Mouse (Mus musculus): ENCODE data around the gene Coro2a. TPM values are rescaled to one million over a fixed set of nuclear protein-coding genes. Genes with fewer than 3 reads are reported as not detected.

The Coro2a gene
- polyA plus RNA-seq, 1 experiment from 2014 or later = 0.27 TPM

DNA sequence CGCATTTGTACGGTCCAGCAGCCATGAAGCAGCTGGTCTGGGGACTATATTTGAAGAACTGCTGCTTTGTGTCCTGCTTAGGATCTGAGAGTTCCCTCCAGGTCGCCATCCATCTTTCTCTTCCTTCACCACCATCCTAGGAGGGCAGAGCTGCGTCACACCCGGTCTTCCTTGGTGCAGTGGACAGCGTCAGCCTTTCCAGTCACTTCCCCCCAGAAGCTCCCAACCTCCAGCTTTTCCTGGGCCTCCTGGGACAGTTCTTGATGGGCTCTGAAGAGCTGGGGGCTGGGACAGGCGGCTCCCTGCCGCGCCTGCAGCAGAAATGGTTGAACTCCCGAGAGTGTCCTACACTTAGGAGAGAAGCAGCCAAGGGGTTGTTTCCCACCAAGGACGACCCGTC, 27.2 kb downstream of the Coro2a start:
- no peak for ATAC-seq (ENCODE audit: insufficient number of reproducible peaks, insufficient read depth, low FRiP score, low read depth)
- Histone ChIP-seq H3K27me3 (ENCODE audit: control insufficient read depth, insufficient read depth, low read length) (no peaks in the 10 kb centered on the region), H3K9ac (ENCODE audit: low read length) (no peak overlapping the region), H3K4me1 (ENCODE audit: control insufficient read depth in 2 of 2, insufficient read depth in 2 of 2, low read length in 2 of 2) (no peaks in the 10 kb centered on the region), H3K9me3 (ENCODE audit: control insufficient read depth, low read length) (no peaks in the 10 kb centered on the region), H3K4me3 (ENCODE audit: control insufficient read depth in 1 of 2, insufficient read depth in 1 of 2, low read depth in 1 of 2, low read length in 2 of 2) (no peak overlapping the region), H3K4me2 (ENCODE audit: low read length) (no peak overlapping the region), H3K27ac (replicated peaks in 1 of 2; ENCODE audit: control insufficient read depth in 1 of 2, insufficient read depth in 1 of 2, low read depth in 2 of 2, low read length in 2 of 2) (no peak overlapping the region), H3K36me3 (ENCODE audit: control insufficient read depth, insufficient read depth, low read length) (no peaks in the 10 kb centered on the region)
- 48% methylated on average over 10 of the region's 12 CpGs for WGBS

DNA sequence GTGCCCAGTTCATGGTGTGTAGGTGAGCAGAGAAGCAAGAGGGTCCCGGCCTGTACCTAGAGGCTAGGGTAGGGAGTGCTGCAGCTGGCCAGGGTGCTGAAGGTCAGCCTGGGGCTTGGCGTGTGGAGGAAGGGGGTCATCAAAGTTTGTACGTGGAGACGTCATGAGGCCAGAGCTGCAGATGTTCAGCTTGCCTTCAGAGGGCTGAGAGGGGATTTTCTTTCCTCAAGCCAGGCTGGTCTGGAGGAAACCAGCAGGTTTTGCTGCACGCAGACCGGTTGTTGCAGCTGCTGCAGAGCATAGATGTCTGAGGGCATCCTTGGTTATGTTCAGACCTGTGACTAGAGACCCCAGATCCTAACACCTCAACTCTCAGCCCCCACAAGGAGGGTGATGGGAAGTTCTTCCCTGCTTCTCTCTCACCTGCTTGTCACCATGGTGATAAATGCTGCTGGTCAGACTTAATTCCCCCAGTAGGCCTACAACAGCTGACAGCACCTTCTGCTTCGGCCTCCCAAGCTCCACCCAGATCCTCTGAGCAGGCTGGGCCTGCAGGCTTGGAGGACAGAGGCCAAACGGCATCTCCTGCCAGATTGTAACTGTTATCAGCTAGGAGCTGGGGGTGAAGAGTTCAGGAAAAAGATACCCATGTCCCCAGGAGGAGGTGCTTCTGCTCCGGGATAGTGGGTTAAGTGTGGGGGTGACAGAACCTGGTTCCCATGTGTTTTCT, 27.8 kb downstream of the Coro2a start:
- no peaks in the 10 kb centered on the region for H3K27me3 ChIP-seq (ENCODE audit: control insufficient read depth, insufficient read depth, low read length)
- H3K4me1 ChIP-seq (ENCODE audit: control insufficient read depth in 2 of 2, insufficient read depth in 2 of 2, low read length in 2 of 2) = no peaks in the 10 kb centered on the region
- no peak overlapping the region for H3K4me3 ChIP-seq (ENCODE audit: control insufficient read depth in 1 of 2, insufficient read depth in 1 of 2, low read depth in 1 of 2, low read length in 2 of 2)
- no peak overlapping the region for H3K9ac ChIP-seq (ENCODE audit: low read length)
- no peak for ATAC-seq (ENCODE audit: insufficient number of reproducible peaks, insufficient read depth, low FRiP score, low read depth)
- no peak overlapping the region for H3K27ac ChIP-seq (replicated peaks in 1 of 2; ENCODE audit: control insufficient read depth in 1 of 2, insufficient read depth in 1 of 2, low read depth in 2 of 2, low read length in 2 of 2)
- H3K4me2 ChIP-seq (ENCODE audit: low read length) = no peak overlapping the region
- H3K36me3 ChIP-seq (ENCODE audit: control insufficient read depth, insufficient read depth, low read length) = no peaks in the 10 kb centered on the region
- no peaks in the 10 kb centered on the region for H3K9me3 ChIP-seq (ENCODE audit: control insufficient read depth, low read length)
- 35% methylated on average over 9 of the region's 9 CpGs for WGBS

DNA sequence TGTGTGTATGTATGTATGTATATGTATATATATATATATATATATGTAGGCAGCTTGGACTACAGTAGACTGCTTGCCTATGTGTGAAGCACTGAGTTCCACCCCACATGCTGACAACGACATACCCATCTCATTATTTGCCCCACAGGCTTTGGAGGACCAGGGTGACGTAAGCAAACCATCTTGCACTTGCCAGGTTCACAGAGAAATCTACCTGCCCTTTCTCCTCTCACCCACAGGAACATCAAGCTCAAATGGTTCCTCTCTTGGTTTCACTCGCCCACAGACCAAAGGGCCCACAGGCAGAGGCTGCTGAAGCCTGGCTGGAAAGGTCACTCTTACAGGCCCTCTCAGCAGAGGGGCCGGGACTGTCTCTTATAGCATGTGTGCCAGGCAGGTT, 29.4 kb downstream of the Coro2a start:
- Histone ChIP-seq H3K9me3 (ENCODE audit: control insufficient read depth, low read length) (no peaks in the 10 kb centered on the region), H3K27me3 (ENCODE audit: control insufficient read depth, insufficient read depth, low read length) (no peaks in the 10 kb centered on the region), H3K36me3 (ENCODE audit: control insufficient read depth, insufficient read depth, low read length) (no peaks in the 10 kb centered on the region), H3K4me3 (ENCODE audit: control insufficient read depth in 1 of 2, insufficient read depth in 1 of 2, low read depth in 1 of 2, low read length in 2 of 2) (no peak overlapping the region), H3K4me2 (ENCODE audit: low read length) (no peak overlapping the region), H3K4me1 (ENCODE audit: control insufficient read depth in 2 of 2, insufficient read depth in 2 of 2, low read length in 2 of 2) (no peaks in the 10 kb centered on the region), H3K9ac (ENCODE audit: low read length) (no peak overlapping the region), H3K27ac (replicated peaks in 1 of 2; ENCODE audit: control insufficient read depth in 1 of 2, insufficient read depth in 1 of 2, low read depth in 2 of 2, low read length in 2 of 2) (no peak overlapping the region)
- 74% methylated on average over 4 of the region's 4 CpGs for WGBS
- ATAC-seq (ENCODE audit: insufficient number of reproducible peaks, insufficient read depth, low FRiP score, low read depth) = no peak

DNA sequence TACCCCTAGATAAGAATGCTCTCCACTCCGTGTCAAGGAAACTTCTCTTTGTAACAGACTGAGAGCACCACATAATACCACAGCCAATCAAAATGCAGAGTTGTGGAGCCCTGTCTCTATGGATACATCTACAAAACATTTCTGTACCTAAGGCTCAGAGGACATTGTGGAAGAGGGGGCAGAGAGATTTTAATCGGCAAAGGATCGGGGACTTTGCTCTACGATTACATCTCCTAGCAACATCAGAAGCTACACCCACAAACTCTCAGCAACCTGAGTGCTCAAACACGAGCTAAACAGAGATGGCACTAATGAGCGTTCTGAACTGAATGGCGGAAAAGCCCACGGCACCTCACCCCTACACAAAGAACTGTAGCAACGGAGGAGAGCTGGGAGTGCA, 30.3 kb downstream of the Coro2a start:
- WGBS = 85% methylated on average over 9 of the region's 9 CpGs
- Histone ChIP-seq H3K4me3 (ENCODE audit: control insufficient read depth in 1 of 2, insufficient read depth in 1 of 2, low read depth in 1 of 2, low read length in 2 of 2) (no peak overlapping the region), H3K4me1 (ENCODE audit: control insufficient read depth in 2 of 2, insufficient read depth in 2 of 2, low read length in 2 of 2) (peaks cover 0 to 4% of the 10 kb centered on the region in 2 experiments; a peak in 1 of 4 replicates), H3K36me3 (ENCODE audit: control insufficient read depth, insufficient read depth, low read length) (no peaks in the 10 kb centered on the region), H3K4me2 (ENCODE audit: low read length) (no peak overlapping the region), H3K27ac (replicated peaks in 1 of 2; ENCODE audit: control insufficient read depth in 1 of 2, insufficient read depth in 1 of 2, low read depth in 2 of 2, low read length in 2 of 2) (no peak overlapping the region), H3K27me3 (ENCODE audit: control insufficient read depth, insufficient read depth, low read length) (no peaks in the 10 kb centered on the region), H3K9ac (ENCODE audit: low read length) (no peak overlapping the region), H3K9me3 (ENCODE audit: control insufficient read depth, low read length) (no peaks in the 10 kb centered on the region)
- ATAC-seq (ENCODE audit: insufficient number of reproducible peaks, insufficient read depth, low FRiP score, low read depth) = no peak

DNA sequence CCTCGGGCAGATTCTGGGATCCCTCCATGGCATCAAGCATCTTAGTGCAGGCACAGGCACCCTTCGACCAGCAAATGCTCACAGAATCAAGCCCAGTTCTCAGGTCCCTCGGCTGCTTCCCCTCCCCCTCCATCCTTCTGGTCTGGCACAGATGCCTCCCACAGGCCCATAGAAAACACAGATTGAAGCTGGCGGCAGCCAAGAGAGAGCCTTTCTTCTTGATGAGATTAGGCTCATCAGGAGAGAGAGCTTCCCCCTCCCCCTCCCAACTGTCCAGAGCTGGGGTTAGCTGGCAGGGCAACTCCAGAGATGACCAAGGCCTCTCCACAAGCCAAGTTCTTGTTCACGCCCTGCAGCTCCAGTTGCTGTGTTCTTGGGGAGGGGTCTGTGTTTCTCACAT, 32.3 kb downstream of the Coro2a start:
- Histone ChIP-seq H3K4me1 (ENCODE audit: control insufficient read depth in 2 of 2, insufficient read depth in 2 of 2, low read length in 2 of 2) (peaks cover 0 to 4% of the 10 kb centered on the region in 2 experiments; a peak in 2 of 4 replicates), H3K4me3 (ENCODE audit: control insufficient read depth in 1 of 2, insufficient read depth in 1 of 2, low read depth in 1 of 2, low read length in 2 of 2) (no peak overlapping the region), H3K36me3 (ENCODE audit: control insufficient read depth, insufficient read depth, low read length) (no peaks in the 10 kb centered on the region), H3K9me3 (ENCODE audit: control insufficient read depth, low read length) (no peaks in the 10 kb centered on the region), H3K9ac (ENCODE audit: low read length) (no peak overlapping the region), H3K4me2 (ENCODE audit: low read length) (no peak overlapping the region), H3K27me3 (ENCODE audit: control insufficient read depth, insufficient read depth, low read length) (no peaks in the 10 kb centered on the region), H3K27ac (replicated peaks in 1 of 2; ENCODE audit: control insufficient read depth in 1 of 2, insufficient read depth in 1 of 2, low read depth in 2 of 2, low read length in 2 of 2) (no peak overlapping the region)
- no peak for ATAC-seq (ENCODE audit: insufficient number of reproducible peaks, insufficient read depth, low FRiP score, low read depth)
- WGBS = 28% methylated on average over 5 of the region's 5 CpGs

DNA sequence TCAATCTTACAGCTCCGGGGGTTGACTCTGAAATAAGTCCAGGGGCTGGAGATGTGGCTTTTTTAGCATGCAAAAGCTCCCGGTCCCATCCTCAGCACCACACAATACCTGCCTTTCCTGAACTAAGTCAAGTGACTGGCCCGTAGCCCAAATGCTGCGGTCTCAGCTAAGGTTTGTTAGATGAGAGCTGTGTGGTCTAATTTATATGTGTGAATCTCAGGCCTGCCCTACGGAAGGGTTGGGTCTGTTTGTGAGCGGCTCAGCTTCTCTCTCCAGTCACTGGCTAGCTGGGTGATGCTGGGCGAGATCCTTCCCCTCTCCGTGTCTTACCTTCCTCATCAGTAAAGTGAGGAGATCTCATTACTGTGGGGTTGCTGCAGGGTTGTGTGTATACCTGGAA, 33.8 kb downstream of the Coro2a start:
- Histone ChIP-seq H3K4me3 (ENCODE audit: control insufficient read depth in 1 of 2, insufficient read depth in 1 of 2, low read depth in 1 of 2, low read length in 2 of 2) (no peak overlapping the region), H3K27me3 (ENCODE audit: control insufficient read depth, insufficient read depth, low read length) (no peaks in the 10 kb centered on the region), H3K9ac (ENCODE audit: low read length) (no peak overlapping the region), H3K27ac (replicated peaks in 1 of 2; ENCODE audit: control insufficient read depth in 1 of 2, insufficient read depth in 1 of 2, low read depth in 2 of 2, low read length in 2 of 2) (no peak overlapping the region), H3K36me3 (ENCODE audit: control insufficient read depth, insufficient read depth, low read length) (no peaks in the 10 kb centered on the region), H3K9me3 (ENCODE audit: control insufficient read depth, low read length) (no peaks in the 10 kb centered on the region), H3K4me1 (ENCODE audit: control insufficient read depth in 2 of 2, insufficient read depth in 2 of 2, low read length in 2 of 2) (peaks cover 0 to 4% of the 10 kb centered on the region in 2 experiments; a peak in 2 of 4 replicates), H3K4me2 (ENCODE audit: low read length) (no peak overlapping the region)
- no peak for ATAC-seq (ENCODE audit: insufficient number of reproducible peaks, insufficient read depth, low FRiP score, low read depth)
- 86% methylated on average over 8 of the region's 8 CpGs for WGBS

DNA sequence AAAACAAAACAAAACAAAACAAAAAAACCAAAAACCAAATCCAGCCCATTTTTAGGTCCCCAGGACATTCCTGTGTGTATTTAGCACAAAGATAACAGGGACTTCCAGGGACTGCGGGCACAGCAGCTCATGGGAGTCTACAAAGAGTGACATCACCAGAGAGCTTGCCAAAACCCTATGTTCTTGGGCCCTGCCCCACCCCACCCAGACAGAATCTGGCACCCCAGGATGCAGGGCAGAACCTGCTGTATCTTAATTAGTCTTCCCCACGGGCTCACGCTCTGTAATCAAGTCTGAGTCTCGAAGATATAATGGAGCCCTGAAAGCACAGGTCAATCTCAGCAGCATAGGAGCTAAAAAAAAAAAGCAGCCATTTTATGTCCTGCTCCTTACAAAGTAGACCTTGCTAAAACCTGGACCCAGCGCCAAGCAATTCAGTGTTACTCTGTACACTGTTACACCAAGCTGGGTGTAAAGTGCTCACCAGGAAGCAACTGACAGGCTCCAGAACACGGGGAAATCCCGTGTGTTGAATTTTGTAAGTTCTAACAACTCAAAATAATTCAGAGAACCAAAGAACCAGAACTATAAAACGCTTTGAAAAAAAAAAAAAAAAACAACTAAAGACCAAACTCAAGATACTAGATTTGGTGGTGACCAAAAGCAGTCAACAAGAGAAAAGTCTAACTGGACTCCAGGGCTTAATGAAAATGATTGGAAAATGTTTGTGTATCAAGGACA, 34.9 kb downstream of the Coro2a start:
- H3K4me1 ChIP-seq (ENCODE audit: control insufficient read depth in 2 of 2, insufficient read depth in 2 of 2, low read length in 2 of 2) = peaks cover 0 to 4% of the 10 kb centered on the region in 2 experiments; a peak in 2 of 4 replicates
- no peaks in the 10 kb centered on the region for H3K9me3 ChIP-seq (ENCODE audit: control insufficient read depth, low read length)
- no peak overlapping the region for H3K27ac ChIP-seq (replicated peaks in 1 of 2; ENCODE audit: control insufficient read depth in 1 of 2, insufficient read depth in 1 of 2, low read depth in 2 of 2, low read length in 2 of 2)
- H3K9ac ChIP-seq (ENCODE audit: low read length) = no peak overlapping the region
- H3K4me2 ChIP-seq (ENCODE audit: low read length) = no peak overlapping the region
- no peaks in the 10 kb centered on the region for H3K36me3 ChIP-seq (ENCODE audit: control insufficient read depth, insufficient read depth, low read length)
- 54% methylated on average over 8 of the region's 8 CpGs for WGBS
- no peak overlapping the region for H3K4me3 ChIP-seq (ENCODE audit: control insufficient read depth in 1 of 2, insufficient read depth in 1 of 2, low read depth in 1 of 2, low read length in 2 of 2)
- ATAC-seq (ENCODE audit: insufficient number of reproducible peaks, insufficient read depth, low FRiP score, low read depth) = no peak
- no peaks in the 10 kb centered on the region for H3K27me3 ChIP-seq (ENCODE audit: control insufficient read depth, insufficient read depth, low read length)

Measured in heart, embryonic 14.5 days (tissue).